Mouse (Mus musculus) small intestine, adult 2 months (tissue): ENCODE data around the gene Krtap5-2. TPM values are rescaled to one million over a fixed set of nuclear protein-coding genes. Genes with fewer than 3 reads are reported as not detected.
"Not testable (repeated sequence)": the region's sequence is repeated elsewhere in the genome, so short reads cannot be mapped to it uniquely, and the experiment has no call there.

Experiments used
- H3K27ac ChIP-seq: fragments of 200-500 bp; 2 replicates; pipeline ENCODE4 v1.5.1; 2012; ENCODE audit warnings: low read depth, low read length, control low read depth, inconsistent platforms; ENCODE audit not compliant: insufficient read depth
- H3K27me3 ChIP-seq: fragments of 200-500 bp; 2 replicates; pipeline ENCODE4 v1.6.1; 2012; ENCODE audit warnings: mild to moderate bottlenecking, moderate library complexity, low read length, inconsistent platforms; ENCODE audit not compliant: control insufficient read depth, insufficient read depth
- H3K36me3 ChIP-seq: fragments of 200-500 bp; 2 replicates; pipeline ENCODE4 v1.6.1; 2012; ENCODE audit warnings: mild to moderate bottlenecking, low read length, control low read depth, inconsistent platforms; ENCODE audit not compliant: control insufficient read depth, insufficient read depth
- H3K4me1 ChIP-seq: fragments of 200-500 bp; 2 replicates; pipeline ENCODE4 v1.6.1; 2012; ENCODE audit warnings: low read length, inconsistent platforms, mixed read lengths; ENCODE audit not compliant: control insufficient read depth, insufficient read depth, insufficient read length
- H3K4me3 ChIP-seq: fragments of 200-500 bp; 2 replicates; pipeline ENCODE4 v1.5.1; 2012; ENCODE audit warnings: low read depth, mild to moderate bottlenecking, control low read depth, inconsistent platforms, low read length, moderate library complexity
- CTCF ChIP-seq: fragments of 200-500 bp; IDR thresholded peaks from 2 replicates; pipeline ENCODE4 v1.5.1; 2012; ENCODE audit warnings: low read depth, mild to moderate bottlenecking, control low read depth, inconsistent platforms, low read length, moderate library complexity, mixed read lengths; ENCODE audit not compliant: insufficient replicate concordance, insufficient read length; ENCODE audit errors: extremely low read depth
- POLR2A ChIP-seq: fragments of 200-500 bp; IDR thresholded peaks from 2 replicates; pipeline ENCODE4 v1.6.1; 2012; ENCODE audit warnings: low read depth, mild to moderate bottlenecking, control low read depth, inconsistent platforms, low read length, moderate library complexity
- WGBS: fragments of 180-500 bp; shearing (Covaris S2); methylation state at CpG from one replicate; pipeline ENCODE4 v1.1.7; 2018; 5-methylcytosine and 5-hydroxymethylcytosine counted together
- polyA plus RNA-seq: library from polyadenylated mRNA; depleted of rRNA; stranded (reverse); fragments of >200 nt; gene quantifications from 2 replicates; pipeline ENCODE4 v1.2.3, GENCODE M21; 2012

Gene Krtap5-2
- polyA plus RNA-seq, 1 experiment, result not detected

GRCm38 (mm10) chr7:142155308-142155707 lies 20.5 kb downstream of the Krtap5-2 start:
- WGBS, result 7% methylated on average over 1 of the region's 1 CpGs
- Histone ChIP-seq H3K4me1 (no peaks in the 10 kb centered on the region), H3K36me3 (no peaks in the 10 kb centered on the region), H3K27me3 (no peaks in the 10 kb centered on the region), H3K4me3 (no peak overlapping the region), H3K27ac (no peak overlapping the region)
- TF ChIP-seq CTCF (no peak), POLR2A (no peak)

DNA sequence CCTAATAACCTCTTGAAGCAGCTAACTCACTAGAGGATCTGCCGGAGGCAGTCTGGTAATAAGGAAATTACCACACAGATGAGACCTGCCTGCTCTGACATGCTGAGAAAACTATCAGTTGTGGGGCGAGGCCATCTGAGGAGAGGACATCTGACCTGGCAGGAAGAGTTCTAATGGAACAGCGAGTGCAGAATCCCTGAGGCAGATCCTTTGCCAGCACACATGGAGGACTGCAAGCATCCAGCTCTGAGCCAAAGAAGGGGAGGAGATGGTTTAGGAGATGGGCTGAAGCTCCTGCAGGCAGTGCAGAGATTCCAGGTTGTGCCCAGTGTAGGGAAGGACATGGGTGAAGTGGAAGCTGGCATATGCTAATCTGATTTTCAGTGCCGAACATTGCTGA lies 23.6 kb downstream of the Krtap5-2 start:
- H3K36me3 ChIP-seq, result no peaks in the 10 kb centered on the region
- 61% methylated on average over 4 of the region's 4 CpGs for WGBS
- no peaks in the 10 kb centered on the region for H3K4me1 ChIP-seq
- H3K4me3 ChIP-seq, result no peak overlapping the region
- H3K27me3 ChIP-seq, result no peaks in the 10 kb centered on the region
- H3K27ac ChIP-seq, result no peak overlapping the region
- no peak for TF ChIP-seq CTCF
- TF ChIP-seq POLR2A, result no peak

GRCm38 (mm10) chr7:142148633-142149032 lies 27.2 kb downstream of the Krtap5-2 start:
- no peaks in the 10 kb centered on the region for H3K27me3 ChIP-seq
- no peaks in the 10 kb centered on the region for H3K36me3 ChIP-seq
- no peaks in the 10 kb centered on the region; the same call in 1 of the 2 replicates for H3K4me1 ChIP-seq
- no peak overlapping the region for H3K27ac ChIP-seq
- H3K4me3 ChIP-seq, result no peak overlapping the region
- TF ChIP-seq CTCF, result no peak
- no peak for TF ChIP-seq POLR2A

DNA sequence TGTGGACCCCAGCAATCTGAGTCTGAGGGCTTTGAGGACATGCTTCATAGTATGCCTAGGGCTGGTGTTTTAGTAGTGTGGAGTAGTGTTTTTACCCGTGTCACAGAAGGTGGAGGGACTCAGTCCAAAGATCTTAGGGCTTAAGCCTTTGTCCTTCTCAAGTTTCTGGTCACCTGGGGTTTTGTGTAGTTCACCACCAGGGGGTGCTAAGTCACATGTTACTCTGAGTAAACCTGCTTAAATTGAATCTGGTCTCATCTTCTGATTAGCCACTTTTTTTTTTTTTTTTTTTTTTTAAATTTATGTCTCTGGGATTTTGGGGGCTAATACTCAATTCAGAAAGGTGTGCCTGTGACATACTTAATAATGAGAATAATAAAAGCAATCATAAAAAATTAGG lies 29.8 kb downstream of the Krtap5-2 start:
- TF ChIP-seq CTCF (no peak), POLR2A (no peak)
- H3K36me3 ChIP-seq, result no peaks in the 10 kb centered on the region
- H3K27me3 ChIP-seq, result no peaks in the 10 kb centered on the region
- no peak overlapping the region for H3K4me3 ChIP-seq
- no peaks in the 10 kb centered on the region; the same call in 1 of the 2 replicates for H3K4me1 ChIP-seq
- H3K27ac ChIP-seq, result no peak overlapping the region
- WGBS, result 5% methylated on average over 1 of the region's 1 CpGs

GRCm38 (mm10) chr7:142145413-142145940 lies 30.3 kb downstream of the Krtap5-2 start:
- Histone ChIP-seq H3K4me3 (no peak overlapping the region), H3K27ac (no peak overlapping the region), H3K27me3 (no peaks in the 10 kb centered on the region), H3K36me3 (no peaks in the 10 kb centered on the region), H3K4me1 (no peaks in the 10 kb centered on the region; the same call in 1 of the 2 replicates)
- TF ChIP-seq CTCF, result peak; percentile 27; the same call in 1 of the 2 replicates
- no peak for TF ChIP-seq POLR2A
- WGBS, result 40% methylated on average over 4 of the region's 4 CpGs

DNA sequence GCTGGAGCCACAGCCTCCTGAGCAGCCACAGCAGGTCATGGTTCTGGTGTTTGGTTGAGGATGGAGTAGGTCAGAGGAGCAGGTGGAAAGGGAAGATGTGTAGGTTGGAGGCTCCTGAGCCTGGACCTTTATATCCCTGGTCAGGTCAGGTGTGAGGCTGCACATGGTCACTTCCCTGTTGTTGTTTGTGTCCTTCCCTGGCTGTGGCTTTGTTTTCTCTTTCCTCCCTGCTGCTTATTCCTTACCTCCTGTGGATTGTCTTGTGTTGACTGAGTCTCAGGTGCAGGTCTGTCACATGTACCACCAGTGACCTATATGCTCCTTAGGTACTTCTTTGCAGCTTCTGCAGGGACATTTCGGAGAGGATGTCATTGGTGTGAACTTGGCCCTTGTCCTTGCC lies 31.3 kb downstream of the Krtap5-2 start, which contains the start of gene Gm45337:
Gene Gm45337, minus strand, starts transcription at position 101 of the 400 bp plus-strand sequence.
- no peak within 1 kb of the TSS for H3K4me3 ChIP-seq
- H3K36me3 ChIP-seq, result no peaks in the 10 kb centered on the region
- no peak within 1 kb of the TSS for H3K27ac ChIP-seq
- H3K27me3 ChIP-seq, result no peaks in the 10 kb centered on the region
- TF ChIP-seq CTCF (no peak), POLR2A (no peak)
- no peaks in the 10 kb centered on the region; the same call in 1 of the 2 replicates for H3K4me1 ChIP-seq
- 79% methylated on average over 1 of the region's 1 CpGs for WGBS

DNA sequence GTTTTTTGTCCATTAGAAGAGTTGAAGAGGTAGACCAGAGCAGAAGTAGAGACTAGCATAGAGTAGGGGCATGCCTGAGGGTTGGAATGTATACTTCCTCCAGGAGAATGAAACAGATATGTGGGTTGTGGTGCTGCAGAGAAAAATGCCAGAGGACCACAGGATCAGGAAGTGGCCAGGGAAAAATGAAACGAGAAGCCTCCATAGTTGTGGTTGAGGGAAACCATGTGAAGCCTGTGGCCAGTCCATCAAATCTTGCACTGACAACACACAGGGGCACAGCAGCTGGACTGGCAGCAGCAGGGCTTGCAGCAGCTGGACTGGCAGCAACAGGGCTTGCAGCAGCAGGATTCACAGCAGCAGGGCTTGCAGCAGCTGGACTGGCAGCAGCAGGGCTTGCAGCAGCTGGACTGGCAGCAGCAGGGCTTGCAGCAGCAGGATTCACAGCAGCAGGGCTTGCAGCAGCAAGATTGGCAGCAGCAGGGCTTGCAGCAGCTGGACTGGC lies 32.2 kb downstream of the Krtap5-2 start:
- H3K36me3 ChIP-seq, H3K27ac ChIP-seq, H3K4me3 ChIP-seq, H3K27me3 ChIP-seq, H3K4me1 ChIP-seq: not testable (repeated sequence)
- 3% methylated on average over 1 of the region's 1 CpGs for WGBS

DNA sequence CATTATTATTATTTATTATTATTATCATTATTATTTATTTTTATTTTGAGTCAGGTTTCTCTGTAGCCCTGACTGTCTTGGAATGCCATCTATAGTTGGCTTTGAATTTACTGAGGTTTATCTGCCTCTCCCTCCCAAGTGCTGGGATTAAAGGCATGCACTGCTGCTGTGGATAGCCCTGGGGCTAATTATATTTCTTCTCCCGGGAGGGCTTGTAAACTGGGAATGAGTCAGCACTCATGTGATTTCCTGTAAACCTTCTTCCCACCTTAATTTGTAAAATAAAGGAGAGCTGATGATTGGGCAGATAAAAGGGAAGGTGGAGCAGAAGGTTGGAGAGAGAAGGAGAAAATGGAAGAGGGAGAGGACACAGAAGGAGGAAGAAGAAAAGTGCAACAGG lies 35.1 kb downstream of the Krtap5-2 start:
- H3K36me3 ChIP-seq, result no peaks in the 10 kb centered on the region
- no peak overlapping the region for H3K4me3 ChIP-seq
- no peak overlapping the region for H3K27ac ChIP-seq
- TF ChIP-seq POLR2A (no peak), CTCF (no peak)
- no peaks in the 10 kb centered on the region for H3K4me1 ChIP-seq
- H3K27me3 ChIP-seq, result no peaks in the 10 kb centered on the region
- WGBS, result 2% methylated on average over 1 of the region's 1 CpGs

GRCm38 (mm10) chr7:142135934-142136333 lies 39.9 kb downstream of the Krtap5-2 start, which contains the start of gene Gm39115:
Gene Gm39115, minus strand, starts transcription at chr7:142136034.
- 27% methylated on average over 2 of the region's 2 CpGs for WGBS
- not testable (repeated sequence) for H3K36me3 ChIP-seq, H3K27ac ChIP-seq, H3K4me3 ChIP-seq, H3K4me1 ChIP-seq, H3K27me3 ChIP-seq
